Mouse (Mus musculus): ENCODE measurements around the gene Nkx1-1.

DNA sequence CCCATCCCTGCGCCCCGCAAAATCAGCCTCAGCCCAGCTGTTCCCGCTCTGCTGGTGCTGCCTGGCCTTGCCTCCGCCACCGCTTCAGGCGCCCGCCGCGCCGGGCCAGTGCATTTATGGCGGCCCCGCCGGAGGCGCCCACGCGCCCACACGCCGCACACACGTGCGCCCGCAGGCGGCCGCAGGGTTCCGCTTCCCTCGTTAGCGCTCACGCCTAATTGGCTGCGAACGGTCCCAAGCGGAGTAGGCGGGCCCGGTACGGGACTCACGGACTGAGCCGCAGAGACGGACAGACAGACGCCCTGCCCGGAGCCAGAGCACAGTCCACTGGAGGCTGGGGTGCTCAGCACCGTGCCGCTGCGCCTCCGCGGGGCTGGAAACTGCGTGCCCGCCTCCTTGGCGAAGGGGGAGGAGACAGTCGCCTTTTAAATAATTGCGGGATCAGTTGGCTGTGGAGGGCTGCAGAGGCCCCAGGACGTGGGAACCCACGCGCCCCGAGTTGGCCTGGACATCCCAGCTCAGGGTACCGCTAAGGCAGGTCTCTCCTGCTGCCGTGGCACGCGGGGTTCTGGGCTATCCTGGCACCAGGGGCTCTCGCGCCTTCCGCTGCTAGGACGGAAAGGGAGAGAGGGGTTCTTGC lies 485 bp upstream of the Nkx1-1 start:
- TF ChIP-seq POLR2A (IDR thresholded peaks at IDR 0.05; ENCODE audit: control insufficient read depth, low read depth, low read length), result no peak
- TF ChIP-seq CTCF (IDR thresholded peaks at IDR 0.05; ENCODE audit: control insufficient read depth, insufficient read depth, insufficient replicate concordance, low read depth, low read length), result no peak

Measured in testis, adult 2 months (tissue).